Mouse (Mus musculus): ENCODE measurements at regions not wholly inside any gene's neighbourhood (a gene's known extent, or its start where the extent isn't known, plus 50 kb on each side); places are given as distances from the start of the nearest gene placed in this dataset.

DNA sequence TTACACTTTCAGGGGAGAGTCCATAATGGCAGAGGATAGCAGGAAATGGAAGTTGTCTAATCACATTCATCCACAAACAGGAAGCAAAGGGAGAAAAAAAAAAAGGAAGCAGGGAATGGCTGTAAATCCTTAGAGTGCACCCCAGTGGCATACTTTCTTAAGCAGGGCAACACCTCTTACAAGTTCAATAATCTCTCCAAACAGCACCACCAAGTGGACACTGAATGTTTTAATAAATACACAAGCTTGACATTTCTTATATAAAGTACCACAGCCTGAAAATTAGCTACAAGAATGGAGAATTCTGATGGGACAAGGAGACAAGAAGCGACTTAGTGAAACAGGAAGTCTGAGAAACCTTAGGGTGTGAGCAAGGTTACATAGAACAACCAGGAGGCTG lies 849.5 kb upstream of the Chrm3 start:
- no peak overlapping the region for H3K27ac ChIP-seq (ENCODE audit: low read depth, low read length)
- no peaks in the 10 kb centered on the region for H3K27me3 ChIP-seq (ENCODE audit: control insufficient read depth, insufficient read depth, low read length)
- H3K4me3 ChIP-seq (ENCODE audit: low read depth, low read length): no peak overlapping the region
- H3K36me3 ChIP-seq (ENCODE audit: control insufficient read depth, insufficient read depth, low read length): no peaks in the 10 kb centered on the region
- no peaks in the 10 kb centered on the region for H3K4me1 ChIP-seq (ENCODE audit: control insufficient read depth, insufficient read depth, low read length)
- no peak for ATAC-seq (ENCODE audit: low read depth)
- WGBS: 91% methylated on average over 1 of the region's 1 CpGs
- no peaks in the 10 kb centered on the region for H3K9me3 ChIP-seq (ENCODE audit: control insufficient read depth, low read length)
- no peak overlapping the region for H3K4me2 ChIP-seq (ENCODE audit: low read depth, low read length)
- H3K9ac ChIP-seq (replicated peaks; ENCODE audit: low read depth, low read length): no peak overlapping the region

DNA sequence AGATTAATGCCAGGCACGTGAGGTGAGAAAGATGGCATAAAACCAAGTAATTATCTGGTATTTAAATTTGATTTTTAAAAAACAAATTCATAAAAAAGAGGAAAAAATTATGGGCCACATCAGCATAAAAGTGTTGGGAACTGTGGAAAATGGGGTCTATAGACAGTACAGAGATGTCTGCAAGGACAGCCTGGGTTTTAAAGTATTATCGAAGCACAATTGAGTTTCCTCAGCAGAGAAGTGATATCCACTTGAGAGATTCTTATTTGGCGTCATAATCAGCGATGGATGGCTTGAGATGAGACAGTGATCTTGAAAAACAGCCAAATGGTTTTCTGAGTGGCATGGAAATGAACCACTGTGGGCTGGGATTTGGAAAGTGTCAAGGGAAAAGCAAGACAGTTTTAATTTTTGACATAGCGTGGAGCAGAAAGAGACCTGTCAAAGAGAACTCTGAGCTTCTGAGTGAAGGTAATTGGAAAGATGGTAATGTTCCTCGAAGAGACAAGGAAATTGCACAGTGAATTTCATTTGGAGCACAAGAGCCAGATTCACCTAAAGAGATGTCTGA lies 844.7 kb upstream of the Chrm3 start:
- Histone ChIP-seq H3K27me3 (ENCODE audit: control insufficient read depth, insufficient read depth, low read length) (no peaks in the 10 kb centered on the region), H3K9me3 (ENCODE audit: control insufficient read depth, low read length) (no peaks in the 10 kb centered on the region), H3K36me3 (ENCODE audit: control insufficient read depth, insufficient read depth, low read length) (no peaks in the 10 kb centered on the region), H3K4me2 (ENCODE audit: low read depth, low read length) (no peak overlapping the region), H3K4me1 (ENCODE audit: control insufficient read depth, insufficient read depth, low read length) (no peaks in the 10 kb centered on the region), H3K4me3 (ENCODE audit: low read depth, low read length) (no peak overlapping the region), H3K27ac (ENCODE audit: low read depth, low read length) (no peak overlapping the region), H3K9ac (replicated peaks; ENCODE audit: low read depth, low read length) (no peak overlapping the region)
- 87% methylated on average over 6 of the region's 6 CpGs for WGBS
- no peak for ATAC-seq (ENCODE audit: low read depth)

DNA sequence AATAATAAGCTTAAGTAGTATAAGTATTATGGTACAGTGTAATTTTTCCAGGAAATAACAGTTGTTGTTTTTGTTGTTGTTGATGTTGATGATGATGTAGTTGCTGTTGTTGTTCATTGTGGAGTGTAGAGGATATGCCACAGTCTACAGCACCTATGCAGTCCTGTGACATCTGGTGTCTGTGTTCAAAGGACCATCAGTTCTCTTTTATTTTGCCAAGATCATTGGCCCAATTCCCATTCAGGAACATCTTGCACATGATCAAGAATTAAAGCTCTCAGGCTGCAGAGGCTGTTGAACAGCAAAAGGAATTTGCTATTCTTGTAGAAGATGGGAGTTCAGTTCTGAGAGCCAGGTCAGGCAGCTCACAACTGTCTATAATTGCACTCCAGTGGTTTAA lies 841.3 kb upstream of the Chrm3 start:
- Histone ChIP-seq H3K4me3 (ENCODE audit: low read depth, low read length) (no peak overlapping the region), H3K9me3 (ENCODE audit: control insufficient read depth, low read length) (no peaks in the 10 kb centered on the region), H3K27ac (ENCODE audit: low read depth, low read length) (no peak overlapping the region), H3K9ac (replicated peaks; ENCODE audit: low read depth, low read length) (no peak overlapping the region), H3K36me3 (ENCODE audit: control insufficient read depth, insufficient read depth, low read length) (no peaks in the 10 kb centered on the region), H3K4me2 (ENCODE audit: low read depth, low read length) (no peak overlapping the region), H3K4me1 (ENCODE audit: control insufficient read depth, insufficient read depth, low read length) (no peaks in the 10 kb centered on the region), H3K27me3 (ENCODE audit: control insufficient read depth, insufficient read depth, low read length) (no peaks in the 10 kb centered on the region)
- no peak for ATAC-seq (ENCODE audit: low read depth)

DNA sequence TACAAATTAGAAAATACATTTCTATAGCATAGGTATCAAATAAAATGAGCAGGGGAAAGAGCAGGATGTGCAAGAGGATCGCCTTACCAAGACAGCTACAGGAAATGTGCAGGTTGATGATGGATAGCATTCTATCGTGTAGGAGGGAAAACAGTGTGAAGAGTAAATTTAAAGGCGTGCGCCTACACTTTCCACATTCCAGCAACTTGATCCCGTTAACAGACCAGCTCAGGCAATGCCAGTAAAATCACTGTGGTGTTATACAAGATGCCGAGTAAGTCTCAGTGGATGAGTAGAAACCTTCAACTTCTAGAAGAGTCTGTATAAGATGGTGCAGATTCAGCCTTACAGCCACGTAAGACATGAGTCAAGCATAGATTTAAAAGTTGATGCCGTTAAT lies 831.8 kb upstream of the Chrm3 start:
- no peak for ATAC-seq (ENCODE audit: low read depth)
- Histone ChIP-seq H3K27me3 (ENCODE audit: control insufficient read depth, insufficient read depth, low read length) (no peaks in the 10 kb centered on the region), H3K27ac (ENCODE audit: low read depth, low read length) (no peak overlapping the region), H3K9ac (replicated peaks; ENCODE audit: low read depth, low read length) (no peak overlapping the region), H3K36me3 (ENCODE audit: control insufficient read depth, insufficient read depth, low read length) (no peaks in the 10 kb centered on the region), H3K4me3 (ENCODE audit: low read depth, low read length) (no peak overlapping the region), H3K4me1 (ENCODE audit: control insufficient read depth, insufficient read depth, low read length) (no peaks in the 10 kb centered on the region), H3K9me3 (ENCODE audit: control insufficient read depth, low read length) (no peaks in the 10 kb centered on the region), H3K4me2 (ENCODE audit: low read depth, low read length) (no peak overlapping the region)
- WGBS: 90% methylated on average over 8 of the region's 8 CpGs

GRCm38 (mm10) chr13:11181191-11181590 lies 820.5 kb upstream of the Chrm3 start:
- no peaks in the 10 kb centered on the region for H3K27me3 ChIP-seq (ENCODE audit: control insufficient read depth, insufficient read depth, low read length)
- ATAC-seq (ENCODE audit: low read depth): no peak
- H3K9ac ChIP-seq (replicated peaks; ENCODE audit: low read depth, low read length): no peak overlapping the region
- no peak overlapping the region for H3K4me3 ChIP-seq (ENCODE audit: low read depth, low read length)
- H3K4me1 ChIP-seq (ENCODE audit: control insufficient read depth, insufficient read depth, low read length): no peaks in the 10 kb centered on the region
- H3K9me3 ChIP-seq (ENCODE audit: control insufficient read depth, low read length): no peaks in the 10 kb centered on the region
- H3K4me2 ChIP-seq (ENCODE audit: low read depth, low read length): no peak overlapping the region
- no peak overlapping the region for H3K27ac ChIP-seq (ENCODE audit: low read depth, low read length)
- H3K36me3 ChIP-seq (ENCODE audit: control insufficient read depth, insufficient read depth, low read length): no peaks in the 10 kb centered on the region

DNA sequence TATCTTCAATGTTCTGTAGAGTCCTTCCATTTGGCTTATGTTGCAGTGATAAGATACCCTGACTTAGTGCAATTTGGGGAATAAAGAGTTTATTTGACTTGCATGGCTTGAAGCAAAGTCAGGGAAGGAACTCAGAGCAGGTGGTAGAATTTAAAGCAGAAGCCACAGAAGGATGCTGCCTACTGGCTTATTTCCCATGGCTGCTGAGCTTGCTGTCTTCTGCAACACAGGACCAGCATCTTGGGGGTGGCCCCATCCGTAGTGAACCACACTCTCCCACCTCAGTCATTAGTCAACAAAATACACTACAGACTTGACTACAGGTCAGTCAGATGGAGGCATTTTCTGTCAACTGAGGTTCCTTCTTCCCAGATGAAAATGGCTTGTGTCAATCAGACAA lies 819.7 kb upstream of the Chrm3 start:
- no peaks in the 10 kb centered on the region for H3K36me3 ChIP-seq (ENCODE audit: control insufficient read depth, insufficient read depth, low read length)
- no peak overlapping the region for H3K4me3 ChIP-seq (ENCODE audit: low read depth, low read length)
- H3K27me3 ChIP-seq (ENCODE audit: control insufficient read depth, insufficient read depth, low read length): no peaks in the 10 kb centered on the region
- no peak overlapping the region for H3K27ac ChIP-seq (ENCODE audit: low read depth, low read length)
- no peak overlapping the region for H3K9ac ChIP-seq (replicated peaks; ENCODE audit: low read depth, low read length)
- H3K4me2 ChIP-seq (ENCODE audit: low read depth, low read length): no peak overlapping the region
- no peaks in the 10 kb centered on the region for H3K4me1 ChIP-seq (ENCODE audit: control insufficient read depth, insufficient read depth, low read length)
- 90% methylated on average over 1 of the region's 1 CpGs for WGBS
- H3K9me3 ChIP-seq (ENCODE audit: control insufficient read depth, low read length): no peaks in the 10 kb centered on the region
- no peak for ATAC-seq (ENCODE audit: low read depth)

DNA sequence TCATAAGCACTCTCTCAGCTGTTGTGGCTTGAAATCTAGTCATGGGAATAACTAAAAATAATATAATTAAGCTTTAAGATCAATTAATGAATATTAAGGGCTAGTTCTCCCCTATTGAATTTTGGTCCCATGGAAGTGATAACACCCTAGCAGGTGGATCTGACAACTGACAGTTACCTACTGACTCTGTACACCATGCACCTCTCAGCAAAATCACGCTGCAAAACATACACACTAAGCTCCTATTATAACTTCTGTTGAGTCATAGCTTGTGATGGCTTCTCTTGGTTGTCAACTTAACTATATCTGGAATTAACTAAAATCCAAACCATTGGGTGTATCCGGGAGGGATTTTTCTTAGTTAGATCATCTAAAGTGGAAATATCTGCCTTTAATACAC lies 817.9 kb upstream of the Chrm3 start:
- ATAC-seq (ENCODE audit: low read depth): no peak
- Histone ChIP-seq H3K27me3 (ENCODE audit: control insufficient read depth, insufficient read depth, low read length) (no peaks in the 10 kb centered on the region), H3K4me2 (ENCODE audit: low read depth, low read length) (no peak overlapping the region), H3K36me3 (ENCODE audit: control insufficient read depth, insufficient read depth, low read length) (no peaks in the 10 kb centered on the region), H3K9me3 (ENCODE audit: control insufficient read depth, low read length) (no peaks in the 10 kb centered on the region), H3K27ac (ENCODE audit: low read depth, low read length) (no peak overlapping the region), H3K4me1 (ENCODE audit: control insufficient read depth, insufficient read depth, low read length) (no peaks in the 10 kb centered on the region), H3K4me3 (ENCODE audit: low read depth, low read length) (no peak overlapping the region), H3K9ac (replicated peaks; ENCODE audit: low read depth, low read length) (no peak overlapping the region)
- WGBS: 90% methylated on average over 2 of the region's 2 CpGs

DNA sequence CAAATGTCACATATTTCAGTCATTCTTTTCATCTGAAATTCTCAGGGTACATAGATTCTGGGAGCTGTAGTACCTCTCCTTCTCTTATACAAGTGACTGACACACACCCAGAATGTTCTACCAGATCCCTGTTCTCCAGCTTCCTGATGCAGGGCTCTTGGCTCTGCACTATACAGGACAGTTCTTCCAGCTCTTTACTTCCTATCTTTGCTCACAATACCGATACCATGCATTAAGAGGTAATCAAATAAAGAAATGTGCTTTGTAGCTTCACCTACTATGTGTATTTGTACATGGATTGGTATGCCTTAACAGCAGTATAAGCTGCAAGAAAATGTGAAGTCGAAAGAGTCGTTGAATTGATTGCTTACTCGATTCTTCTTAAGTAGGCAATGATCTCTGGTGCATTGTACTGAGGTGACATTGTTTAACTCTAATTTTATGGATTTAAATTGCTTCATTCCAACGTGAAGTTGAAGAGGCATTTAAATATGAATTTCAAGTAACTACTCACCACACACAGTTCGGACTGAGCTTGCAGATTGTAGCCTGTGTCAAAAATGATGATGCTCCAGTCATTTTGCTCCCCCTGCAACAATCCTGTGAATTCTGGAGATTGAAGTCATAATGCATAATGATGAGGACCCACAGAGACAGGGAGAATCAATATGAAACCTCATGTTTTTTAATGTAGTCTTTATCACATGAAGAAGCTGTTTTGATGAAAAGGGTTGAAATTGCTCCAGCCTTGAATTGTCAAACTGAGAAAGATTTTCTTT lies 817.2 kb upstream of the Chrm3 start:
- Histone ChIP-seq H3K9ac (replicated peaks; ENCODE audit: low read depth, low read length) (no peak overlapping the region), H3K9me3 (ENCODE audit: control insufficient read depth, low read length) (no peaks in the 10 kb centered on the region), H3K27me3 (ENCODE audit: control insufficient read depth, insufficient read depth, low read length) (no peaks in the 10 kb centered on the region), H3K4me3 (ENCODE audit: low read depth, low read length) (no peak overlapping the region), H3K4me1 (ENCODE audit: control insufficient read depth, insufficient read depth, low read length) (no peaks in the 10 kb centered on the region), H3K27ac (ENCODE audit: low read depth, low read length) (no peak overlapping the region), H3K36me3 (ENCODE audit: control insufficient read depth, insufficient read depth, low read length) (no peaks in the 10 kb centered on the region), H3K4me2 (ENCODE audit: low read depth, low read length) (no peak overlapping the region)
- no peak for ATAC-seq (ENCODE audit: low read depth)
- WGBS: 76% methylated on average over 6 of the region's 6 CpGs

DNA sequence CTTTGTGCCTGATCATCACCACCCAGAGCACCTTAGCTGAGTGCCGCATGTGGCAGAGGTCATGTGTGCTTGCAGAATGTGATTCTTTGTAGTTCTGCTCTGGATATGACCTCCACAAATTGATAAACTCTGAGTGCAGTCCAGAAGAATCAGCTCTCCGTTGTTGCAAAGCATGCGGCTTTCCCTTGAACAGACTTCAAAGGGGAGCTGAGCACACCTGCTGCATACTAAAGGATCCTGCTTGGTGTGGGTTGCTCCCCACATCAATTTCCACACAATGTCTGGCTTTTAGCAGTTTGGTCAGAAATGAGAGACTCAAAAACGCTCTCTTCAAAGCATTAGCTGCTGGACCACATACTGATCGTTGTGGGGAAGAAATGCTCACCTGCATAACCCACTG lies 806.5 kb upstream of the Chrm3 start:
- Histone ChIP-seq H3K27ac (ENCODE audit: low read depth, low read length) (no peak overlapping the region), H3K9ac (replicated peaks; ENCODE audit: low read depth, low read length) (no peak overlapping the region), H3K4me2 (ENCODE audit: low read depth, low read length) (no peak overlapping the region), H3K4me3 (ENCODE audit: low read depth, low read length) (no peak overlapping the region), H3K36me3 (ENCODE audit: control insufficient read depth, insufficient read depth, low read length) (no peaks in the 10 kb centered on the region), H3K27me3 (ENCODE audit: control insufficient read depth, insufficient read depth, low read length) (no peaks in the 10 kb centered on the region), H3K9me3 (ENCODE audit: control insufficient read depth, low read length) (no peaks in the 10 kb centered on the region), H3K4me1 (ENCODE audit: control insufficient read depth, insufficient read depth, low read length) (no peaks in the 10 kb centered on the region)
- ATAC-seq (ENCODE audit: low read depth): no peak
- WGBS: 85% methylated on average over 5 of the region's 5 CpGs

Measured in neural tube, embryonic 14.5 days (tissue).